Mouse (Mus musculus) liver, embryonic 11.5 days (tissue): ENCODE data around the gene Pdia4. TPM values are rescaled to one million over a fixed set of nuclear protein-coding genes. Genes with fewer than 3 reads are reported as not detected.
A peak's percentile ranks its signal among the peaks of the same experiment; 100 is the strongest.
"Not testable (repeated sequence)": the region's sequence is repeated elsewhere in the genome, so short reads cannot be mapped to it uniquely, and the experiment has no call there.

Experiments
- ATAC-seq: fragments of 200-750 bp; cut with Nextera tagmentation; replicated peaks from 2 replicates; pipeline ENCODE4 v1.8.0; 2017; ENCODE audit warnings: moderate number of reproducible peaks, mild to moderate bottlenecking, moderate TSS enrichment, moderate library complexity; ENCODE audit not compliant: low FRiP score
- DNase-seq: peaks from one replicate; pipeline ENCODE4 v3.0.0-alpha.2; 2017; ENCODE audit warnings: low spot score
- H3K27ac ChIP-seq: fragments of 300-500 bp; sonication (generic); 2 replicates; pipeline ENCODE4 v1.5.1; 2014; ENCODE audit warnings: mild to moderate bottlenecking, low read depth, low read length, control low read depth
- H3K27me3 ChIP-seq: fragments of 300-500 bp; sonication (generic); replicated peaks from 2 replicates; pipeline ENCODE4 v1.6.1; 2014; ENCODE audit warnings: low read length, mixed read lengths; ENCODE audit not compliant: control insufficient read depth, insufficient read depth
- H3K36me3 ChIP-seq: fragments of 300-500 bp; sonication (generic); 2 replicates; pipeline ENCODE4 v1.6.1; 2014; ENCODE audit warnings: mild to moderate bottlenecking, low read length, moderate library complexity, mixed read lengths; ENCODE audit not compliant: control insufficient read depth, insufficient read depth
- H3K4me1 ChIP-seq: fragments of 300-500 bp; sonication (generic); replicated peaks from 2 replicates; pipeline ENCODE4 v1.6.1; 2014; ENCODE audit warnings: low read length, mixed read lengths; ENCODE audit not compliant: control insufficient read depth, insufficient read depth
- H3K4me2 ChIP-seq: fragments of 300-500 bp; sonication (generic); 2 replicates; pipeline ENCODE4 v1.6.1; 2014; ENCODE audit warnings: mild to moderate bottlenecking, control low read depth, moderate library complexity
- H3K4me3 ChIP-seq: fragments of 300-500 bp; sonication (generic); 2 replicates; pipeline ENCODE4 v1.5.1; 2014; ENCODE audit warnings: low read depth, low read length, control low read depth
- H3K9ac ChIP-seq: fragments of 300-500 bp; sonication (generic); 2 replicates; pipeline ENCODE4 v1.6.1; 2014; ENCODE audit warnings: low read depth, low read length, control low read depth
- H3K9me3 ChIP-seq: fragments of 300-500 bp; sonication (generic); 2 replicates; pipeline ENCODE4 v1.6.1; 2016; ENCODE audit warnings: low read length, inconsistent platforms, mixed read lengths; ENCODE audit not compliant: control insufficient read depth
- WGBS: fragments of 180-500 bp; shearing (Covaris S2); extraction: QIAGEN DNeasy Blood & Tissue Kit; methylation state at CpG from one replicate; pipeline ENCODE4 v1.1.7; 2014; 5-methylcytosine and 5-hydroxymethylcytosine counted together
- microRNA counts: library from miRNA; unstranded; fragments of <30 nt; microRNA quantifications from one replicate; lab custom pipeline; 2015
- microRNA-seq: library from miRNA; unstranded; fragments of <30 nt; microRNA quantifications from one replicate; pipeline ENCODE4, GENCODE M21; 2017; ENCODE audit warnings: borderline number of aligned reads
- polyA plus RNA-seq: library from polyadenylated mRNA; unstranded; fragments of >200 nt; fragmentation: Nextera tagmentation; extraction: Ambion mirVana; gene quantifications from 2 replicates; pipeline ENCODE4 v1.2.1, GENCODE M21; 2014

Pdia4 gene
- polyA plus RNA-seq, 1 experiment from 2014 or later = 233 TPM

DNA sequence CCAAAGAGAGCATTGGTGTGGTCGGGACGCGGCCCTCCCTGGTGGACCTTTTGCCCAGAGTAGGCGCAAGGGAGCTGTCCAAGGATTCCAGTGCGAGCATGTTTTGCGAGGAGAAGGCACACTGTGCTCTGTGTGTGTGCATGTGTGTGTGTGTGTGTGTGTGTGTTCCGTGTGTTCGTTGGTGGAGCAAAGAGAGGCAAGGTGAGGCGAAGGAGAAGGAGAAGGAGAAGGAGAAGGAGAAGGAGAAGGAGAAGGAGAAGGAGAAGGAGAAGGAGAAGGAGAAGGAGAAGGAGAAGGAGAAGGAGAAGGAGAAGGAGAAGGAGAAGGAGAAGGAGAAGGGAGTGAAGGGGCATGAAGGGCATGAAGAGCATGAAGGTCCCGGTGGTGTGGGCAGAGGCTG, 50.5 kb downstream of the Pdia4 start:
- H3K27me3 ChIP-seq, DNase-seq, H3K27ac ChIP-seq, H3K4me3 ChIP-seq, ATAC-seq, H3K36me3 ChIP-seq, H3K9me3 ChIP-seq, H3K9ac ChIP-seq, H3K4me1 ChIP-seq, H3K4me2 ChIP-seq: not testable (repeated sequence)
- WGBS = 54% methylated on average over 9 of the region's 10 CpGs

GRCm38 (mm10) chr6:47759406-47759805, 53.8 kb downstream of the Pdia4 start:
- not testable (repeated sequence) for H3K9ac ChIP-seq, H3K4me1 ChIP-seq, H3K36me3 ChIP-seq, H3K27ac ChIP-seq, ATAC-seq, H3K9me3 ChIP-seq, H3K27me3 ChIP-seq, H3K4me3 ChIP-seq, DNase-seq, H3K4me2 ChIP-seq
- WGBS = 73% methylated on average over 13 of the region's 16 CpGs

DNA sequence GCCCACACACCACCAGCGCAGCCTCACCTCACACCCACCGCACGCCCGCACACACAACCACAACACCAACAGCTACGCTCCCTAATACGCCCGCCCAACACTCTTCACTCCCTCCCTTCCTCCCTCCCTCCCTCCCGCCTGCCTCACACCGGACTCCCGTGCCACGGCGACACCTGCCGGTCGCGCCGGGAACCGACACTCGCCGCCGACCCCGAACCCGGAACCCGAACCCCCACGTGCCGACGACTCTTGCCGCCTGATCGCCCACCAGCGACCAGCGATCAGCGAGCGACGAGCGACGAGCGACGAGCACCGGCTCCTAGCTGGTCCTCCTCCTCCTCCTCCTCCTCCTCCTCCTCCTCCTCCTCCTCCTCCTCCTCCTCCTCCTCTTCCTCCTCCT, 55.4 kb downstream of the Pdia4 start:
- not testable (repeated sequence) for H3K4me3 ChIP-seq, H3K27ac ChIP-seq, H3K9me3 ChIP-seq, DNase-seq, ATAC-seq, H3K4me1 ChIP-seq, H3K9ac ChIP-seq, H3K36me3 ChIP-seq, H3K4me2 ChIP-seq, H3K27me3 ChIP-seq
- under 1% methylated on average over 20 of the region's 38 CpGs for WGBS

- WGBS = 4% methylated on average over 9 of the region's 22 CpGs
- H3K27me3 ChIP-seq, DNase-seq, H3K4me2 ChIP-seq, H3K4me3 ChIP-seq, H3K9me3 ChIP-seq, H3K9ac ChIP-seq, H3K36me3 ChIP-seq, ATAC-seq, H3K27ac ChIP-seq, H3K4me1 ChIP-seq: not testable (repeated sequence)
These were observed 55.8 kb downstream of the Pdia4 start for GRCm38 (mm10) chr6:47757429-47757828.

DNA sequence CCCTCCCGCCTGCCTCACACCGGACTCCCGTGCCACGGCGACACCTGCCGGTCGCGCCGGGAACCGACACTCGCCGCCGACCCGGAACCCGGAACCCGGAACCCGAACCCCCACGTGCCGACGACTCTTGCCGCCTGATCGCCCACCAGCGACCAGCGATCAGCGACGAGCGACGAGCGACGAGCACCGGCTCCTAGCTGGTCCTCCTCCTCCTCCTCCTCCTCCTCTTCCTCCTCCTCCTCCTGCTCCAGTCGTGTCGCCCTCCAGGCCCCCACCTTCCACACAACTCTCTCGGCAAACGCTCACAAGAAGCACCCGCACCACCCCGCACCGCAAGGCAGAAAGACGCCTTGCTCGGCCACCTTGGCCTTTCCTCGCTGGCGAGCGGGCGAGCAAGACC, 60.1 kb downstream of the Pdia4 start:
- 4% methylated on average over 9 of the region's 44 CpGs for WGBS
- not testable (repeated sequence) for H3K36me3 ChIP-seq, H3K27ac ChIP-seq, H3K9me3 ChIP-seq, ATAC-seq, H3K4me3 ChIP-seq, H3K9ac ChIP-seq, H3K4me2 ChIP-seq, H3K27me3 ChIP-seq, H3K4me1 ChIP-seq, DNase-seq

- H3K9ac ChIP-seq, H3K4me1 ChIP-seq, H3K36me3 ChIP-seq, H3K9me3 ChIP-seq, H3K27me3 ChIP-seq, ATAC-seq, DNase-seq, H3K27ac ChIP-seq, H3K4me3 ChIP-seq: not testable (repeated sequence)
- 11% methylated on average over 8 of the region's 25 CpGs for WGBS
- peak overlapping the region; percentile 47 for H3K4me2 ChIP-seq
These were observed 64.9 kb downstream of the Pdia4 start for GRCm38 (mm10) chr6:47748306-47748705.

- WGBS = 80% methylated on average over 3 of the region's 8 CpGs
- not testable (repeated sequence) for H3K9me3 ChIP-seq, DNase-seq, H3K36me3 ChIP-seq, H3K27me3 ChIP-seq, H3K9ac ChIP-seq, H3K4me1 ChIP-seq, H3K4me3 ChIP-seq, H3K4me2 ChIP-seq, H3K27ac ChIP-seq, ATAC-seq
These were observed 65.3 kb downstream of the Pdia4 start for GRCm38 (mm10) chr6:47747886-47748285.

MicroRNA genes within 50 kb of the gene (microRNA counts, 519-probe panel; counts per million panel counts)
- microRNA mmu-miR-704 (lab: Ali Mortazavi, UCI) = not detected

Small RNA genes within 50 kb of the gene (microRNA-seq; reads per million reads assigned to microRNA genes)
- 1.1 reads per million for gene Mir704

Other genes with a start within 250 kb of the Pdia4 start
- gene Ezh2, start 218.1 kb downstream of the Pdia4 start, polyA plus RNA-seq = 81.6 and 82.3 TPM in 2 replicates
- gene Zfp786, start 17.4 kb upstream of the Pdia4 start, polyA plus RNA-seq = 0.90 and 1.3 TPM in 2 replicates
- 5.6 and 5.8 TPM in 2 replicates for gene Zfp398, start 22.2 kb upstream of the Pdia4 start, polyA plus RNA-seq
- 8.3 and 8.8 TPM in 2 replicates for gene Zfp282, start 63.8 kb upstream of the Pdia4 start, polyA plus RNA-seq
- 9.5 and 9.8 TPM in 2 replicates for gene Zfp212, start 107.0 kb upstream of the Pdia4 start, polyA plus RNA-seq
- 6.0 and 9.4 TPM in 2 replicates for gene Zfp956, start 140.0 kb upstream of the Pdia4 start, polyA plus RNA-seq
- 7.4 and 8.6 TPM in 2 replicates for gene Zfp777, start 235.5 kb upstream of the Pdia4 start, polyA plus RNA-seq